Mouse (Mus musculus) c-Kit-negative CD71-positive TER-119-positive erythroid progenitor cells, embryonic 14.5 days (primary cell): ENCODE measurements at regions not wholly inside any gene's neighbourhood (a gene's known extent, or its start where the extent isn't known, plus 50 kb on each side); places are given as distances from the start of the nearest gene placed in this dataset.

Experiments
- DNase-seq: peaks from one replicate; pipeline ENCODE4 v3.0.0-alpha.2; 2013; ENCODE audit warnings: low read depth, low spot score

DNA sequence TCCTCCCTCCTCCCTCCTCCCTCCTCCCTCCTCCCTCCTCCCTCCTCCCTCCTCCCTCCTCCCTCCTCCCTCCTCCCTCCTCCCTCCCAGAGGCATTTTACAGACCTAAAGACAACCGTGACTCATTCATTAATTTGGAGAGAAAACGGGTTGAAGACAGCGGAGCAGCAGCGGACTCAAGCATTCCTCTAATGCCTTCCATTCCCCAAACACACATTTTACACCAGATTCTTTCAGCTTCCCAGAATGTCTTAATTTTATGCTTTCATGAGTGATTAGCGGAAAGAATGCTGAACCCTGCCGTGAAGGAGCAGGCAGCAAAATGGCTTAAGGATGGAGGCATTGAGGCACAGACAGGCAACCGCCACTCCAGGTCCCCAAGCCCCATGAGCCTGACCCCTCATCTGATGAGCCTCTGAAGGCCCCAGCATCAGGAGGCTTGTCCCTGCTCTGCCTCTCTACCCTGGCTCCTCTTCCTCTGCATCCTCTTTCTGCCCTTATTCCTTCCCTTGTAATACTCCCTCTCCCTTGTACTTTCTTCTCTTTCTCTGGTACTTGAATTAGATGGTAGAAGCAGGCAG, 192.5 kb downstream of the Cdc5l start:
- DNase-seq = no peak

DNA sequence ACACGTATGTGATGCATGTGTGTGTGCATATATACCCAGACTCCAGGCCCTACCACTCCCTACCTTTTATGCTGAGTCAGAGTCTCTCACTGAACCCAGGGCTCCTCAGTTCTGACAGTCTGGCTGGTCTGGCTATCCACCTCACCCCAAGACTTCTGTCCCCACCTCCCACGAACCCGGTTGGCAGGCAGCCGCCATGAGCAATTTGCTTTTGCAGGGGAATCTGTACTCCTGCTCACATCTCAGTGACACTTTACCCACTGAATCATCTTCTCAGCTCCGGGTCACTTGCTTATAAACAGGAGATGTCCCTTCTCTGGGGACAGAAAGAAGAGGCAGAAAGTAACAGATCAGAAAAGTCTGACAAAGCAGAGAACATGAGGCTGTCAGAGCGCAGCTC, 193.0 kb downstream of the Cdc5l start:
- DNase-seq = no peak

DNA sequence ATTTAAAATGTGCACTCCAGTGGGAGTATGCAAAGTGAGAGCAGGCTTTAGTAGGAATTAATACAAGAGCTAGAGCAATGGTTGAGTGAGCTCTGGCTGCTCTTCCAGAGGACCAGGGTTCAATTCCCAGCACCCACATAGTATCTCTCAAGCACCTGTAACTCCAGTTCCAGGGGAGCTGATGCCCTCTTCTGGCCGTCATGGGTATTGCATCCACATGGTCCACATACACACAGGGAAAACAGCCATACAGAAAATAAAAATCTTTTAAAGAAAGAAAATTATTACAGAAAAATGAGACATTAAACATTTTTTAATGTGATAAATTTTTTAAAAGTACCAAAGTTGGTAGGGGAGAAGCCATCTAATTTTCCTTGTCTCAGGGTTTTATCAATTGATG, 196.3 kb downstream of the Cdc5l start:
- DNase-seq = no peak

DNA sequence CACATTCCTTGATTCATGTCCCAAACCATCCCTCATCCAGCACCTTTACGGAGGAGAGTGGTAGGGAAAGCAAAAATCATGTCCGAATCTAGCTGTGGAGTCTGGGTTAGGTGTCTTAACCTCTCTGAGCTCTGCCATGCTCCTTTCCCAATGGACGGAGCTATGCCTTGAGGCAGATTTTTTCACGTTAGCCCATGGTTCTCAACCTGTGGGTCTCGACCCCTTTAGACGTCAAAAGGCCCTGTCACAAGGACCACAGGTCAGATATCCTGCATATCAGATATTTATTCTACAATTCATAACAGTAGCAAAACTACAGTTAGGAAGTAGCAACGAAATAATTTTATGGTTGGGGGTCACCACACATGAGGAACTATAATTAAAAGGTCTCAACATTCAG, 198.1 kb downstream of the Cdc5l start:
- no peak for DNase-seq

DNA sequence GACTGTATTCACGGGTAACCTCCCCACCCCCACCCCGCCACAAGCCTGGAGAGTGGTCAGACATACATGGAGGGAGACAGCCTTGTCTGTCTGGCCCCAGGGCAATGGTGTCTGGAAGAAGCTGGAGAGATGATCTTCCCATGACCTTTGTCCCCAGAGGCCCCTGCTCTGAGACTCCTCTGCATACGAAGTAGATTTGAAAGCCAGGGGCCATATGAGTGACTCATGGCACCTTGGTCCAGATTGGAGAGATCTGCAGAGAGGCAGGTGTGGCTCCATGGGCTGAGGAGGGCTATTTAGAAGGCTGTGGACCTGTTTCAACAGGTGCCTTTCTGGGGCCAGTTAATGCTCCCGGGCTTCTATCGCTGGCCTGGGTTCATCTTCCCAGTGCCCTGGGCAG, 200.7 kb downstream of the Cdc5l start:
- no peak for DNase-seq

DNA sequence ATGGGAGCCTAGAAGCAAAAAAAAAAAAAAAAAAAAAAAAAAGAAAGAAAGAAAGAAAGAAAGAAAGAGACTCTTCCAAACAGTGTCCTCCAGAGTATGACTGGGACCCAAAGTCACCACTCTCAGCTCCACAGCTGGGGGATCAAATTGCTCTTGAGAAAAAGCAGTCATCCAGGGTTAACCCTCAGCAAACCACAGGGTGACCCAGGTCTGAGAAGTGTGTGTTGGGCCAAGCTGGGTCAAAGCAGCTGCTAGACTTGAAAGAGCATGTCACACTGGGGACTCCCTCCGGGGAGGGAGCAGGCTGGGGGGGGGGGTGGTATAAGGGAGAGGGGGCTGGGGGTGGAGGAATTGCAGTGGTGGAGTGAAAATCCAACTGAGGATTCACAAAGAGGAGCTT, 206.3 kb downstream of the Cdc5l start:
- DNase-seq = no peak

DNA sequence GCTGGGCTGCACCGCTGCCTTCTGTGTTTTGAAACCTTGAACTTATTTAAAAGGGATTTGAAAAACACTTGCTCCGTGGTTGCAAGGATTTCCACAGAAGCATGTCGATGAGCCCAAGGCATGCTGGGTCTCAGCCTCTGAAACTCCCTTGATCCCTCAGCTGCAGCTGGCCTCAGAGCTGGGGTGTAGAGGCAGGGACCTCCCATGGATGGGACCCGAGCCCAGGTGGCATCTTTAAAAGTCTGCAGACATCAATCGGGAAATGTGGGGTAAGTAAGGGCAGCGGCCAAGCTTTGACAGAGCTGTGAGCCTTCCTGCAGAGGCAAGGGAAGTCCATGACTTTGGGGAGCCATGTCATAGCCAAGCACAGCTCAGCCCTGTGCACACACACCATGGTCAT, 207.1 kb downstream of the Cdc5l start:
- DNase-seq = no peak

DNA sequence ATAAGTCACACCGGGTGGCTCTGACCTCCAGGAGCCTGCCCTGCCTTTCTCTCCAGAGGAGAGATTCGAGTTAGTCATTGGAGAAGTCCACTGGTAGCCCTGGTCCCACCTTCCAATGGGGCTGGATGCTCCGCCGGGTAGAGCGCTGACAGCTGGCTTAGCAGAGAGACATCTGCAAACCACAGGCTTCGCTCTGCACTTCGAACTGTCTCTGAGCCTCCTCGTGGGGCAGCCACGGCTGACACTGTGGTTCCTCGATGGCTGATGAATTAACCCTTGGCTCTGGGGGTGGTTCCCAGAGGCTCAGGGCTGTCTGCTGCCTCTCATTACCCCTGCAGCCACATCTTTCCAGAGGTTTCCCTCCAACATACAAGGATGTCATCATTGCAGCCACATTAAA, 211.9 kb downstream of the Cdc5l start:
- no peak for DNase-seq

DNA sequence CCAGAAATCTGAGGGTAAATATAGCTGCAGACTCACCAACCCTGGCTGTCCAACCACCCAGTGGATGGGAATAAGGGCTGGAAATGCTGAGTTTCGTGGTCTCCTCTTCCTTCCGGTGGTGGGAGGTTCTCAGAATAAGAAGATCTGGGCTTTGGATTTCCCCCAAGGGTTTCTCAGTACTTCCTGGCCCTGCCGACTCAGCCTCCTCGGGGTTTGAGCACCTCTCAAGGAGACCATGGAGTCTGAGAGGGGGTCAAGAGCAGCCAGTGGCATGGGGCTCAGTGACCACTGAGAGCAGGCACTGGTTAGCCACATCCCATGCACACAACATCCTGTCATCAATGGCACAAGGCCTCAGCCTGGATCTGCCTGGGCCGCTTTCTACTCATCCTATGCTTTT, 216.4 kb downstream of the Cdc5l start:
- DNase-seq = no peak

DNA sequence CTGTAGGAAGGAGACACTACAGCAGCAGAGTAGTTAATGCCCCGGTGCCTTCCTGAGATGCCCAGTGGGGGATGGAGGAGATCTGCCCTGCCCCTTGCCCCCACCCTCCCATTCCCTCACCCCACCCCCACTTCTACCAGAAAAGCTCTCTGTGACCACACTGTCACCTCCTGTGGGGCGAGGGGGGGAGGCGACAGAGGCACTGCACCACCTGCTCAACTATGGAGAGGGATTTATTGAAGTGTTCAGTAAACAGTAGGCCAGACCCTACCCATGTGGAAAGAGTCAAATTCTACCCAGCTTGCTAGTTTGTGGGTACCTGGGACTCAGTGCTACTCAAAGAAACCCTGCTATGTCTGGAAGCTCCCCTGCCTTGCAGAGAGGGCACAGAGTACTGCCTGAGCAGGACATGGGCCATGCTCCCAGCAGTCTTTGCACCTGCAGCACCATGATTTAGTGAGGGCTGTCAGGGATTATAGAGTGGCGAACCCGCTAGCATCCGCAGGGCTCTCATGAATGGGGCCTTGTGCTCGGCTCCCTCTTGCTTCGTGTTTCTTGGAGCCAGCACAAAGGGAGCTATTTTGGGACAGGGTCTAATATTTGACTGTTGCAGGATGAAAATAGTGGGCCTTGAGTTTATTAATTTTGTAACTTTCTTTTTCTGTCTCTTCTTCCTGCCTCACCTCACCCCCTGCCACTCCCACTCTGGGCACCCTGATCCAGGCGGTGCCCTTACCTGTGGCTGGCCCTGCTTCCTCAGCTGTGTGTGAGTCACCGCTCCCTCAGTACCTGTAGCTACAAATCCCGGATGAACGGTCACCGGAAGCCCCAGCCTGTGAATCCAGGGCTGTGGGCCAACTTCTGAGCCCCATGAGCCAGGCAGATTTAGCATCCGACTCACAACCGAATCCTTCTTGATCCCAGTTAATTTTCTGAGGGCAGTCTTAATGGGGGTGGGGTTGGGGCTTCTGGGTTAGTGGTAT, 218.2 kb downstream of the Cdc5l start:
- no peak for DNase-seq

DNA sequence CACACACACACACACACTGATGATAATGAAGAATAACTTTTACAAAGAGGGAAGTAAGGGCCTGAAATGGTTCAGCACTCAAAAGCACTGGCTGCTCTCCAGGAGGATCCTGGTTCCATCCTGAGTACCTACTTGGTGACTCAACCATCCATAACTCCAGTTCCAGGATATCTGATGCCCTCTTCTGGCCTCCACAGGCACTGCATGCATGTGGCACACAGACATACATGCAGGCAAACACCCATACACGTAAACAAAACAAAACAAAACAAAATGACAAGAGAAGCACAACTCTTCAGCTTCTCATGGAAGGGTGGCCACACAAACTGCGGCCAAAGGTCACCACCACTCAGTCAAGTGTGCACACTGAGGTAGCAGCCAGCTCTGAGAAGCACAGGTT, 222.6 kb downstream of the Cdc5l start:
- no peak for DNase-seq

DNA sequence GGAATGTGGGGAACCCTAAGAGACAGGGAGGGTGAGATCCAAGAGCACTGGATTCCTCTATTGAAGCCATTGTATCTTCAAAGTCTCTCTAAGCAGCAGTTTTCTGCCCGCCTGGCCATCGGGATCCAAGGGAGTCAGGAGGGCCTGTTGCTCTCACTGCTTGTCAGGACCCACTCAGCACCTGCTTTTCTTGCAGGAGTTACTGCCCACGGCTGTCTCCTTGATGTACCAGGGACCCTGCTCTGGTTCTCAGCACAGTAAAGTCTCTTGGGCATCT, 224.2 kb downstream of the Cdc5l start:
- DNase-seq = no peak

DNA sequence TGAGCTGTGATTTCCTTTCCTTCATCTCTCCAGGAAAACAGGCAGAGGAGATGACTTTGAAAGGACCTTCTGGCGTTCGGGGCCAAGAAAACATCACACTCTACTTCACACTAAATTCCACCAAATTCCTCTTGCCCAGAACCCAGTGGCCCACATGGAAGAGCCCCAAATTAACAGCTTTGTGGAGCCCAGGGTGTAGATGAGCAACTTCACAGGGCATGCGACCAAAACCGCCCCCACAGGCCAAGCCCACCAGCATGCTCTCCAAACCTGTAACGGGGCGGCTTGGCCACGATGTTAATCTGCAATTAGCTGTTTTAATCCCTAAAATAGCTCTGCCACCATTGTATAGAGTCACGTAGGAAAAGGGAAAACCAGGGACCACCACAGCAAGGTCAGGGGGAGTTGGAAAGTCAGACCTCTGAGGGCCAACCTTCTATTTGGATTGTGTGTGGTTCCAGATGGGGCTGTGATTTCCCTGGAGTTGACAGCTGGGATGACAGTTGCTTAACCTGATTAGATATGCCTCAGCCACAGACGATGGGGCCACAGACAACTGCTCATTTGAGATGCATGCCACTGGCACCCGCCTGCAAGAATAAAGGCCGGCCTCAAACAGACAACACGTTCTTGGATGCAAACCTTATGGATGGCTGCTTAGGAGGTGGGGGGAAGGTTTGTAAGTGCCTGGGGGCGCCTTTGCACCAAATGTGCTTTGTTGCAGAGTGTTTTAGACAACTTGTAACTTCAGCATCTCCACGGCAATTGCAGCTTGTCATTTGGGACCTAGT, 224.7 kb downstream of the Cdc5l start:
- DNase-seq = no peak

DNA sequence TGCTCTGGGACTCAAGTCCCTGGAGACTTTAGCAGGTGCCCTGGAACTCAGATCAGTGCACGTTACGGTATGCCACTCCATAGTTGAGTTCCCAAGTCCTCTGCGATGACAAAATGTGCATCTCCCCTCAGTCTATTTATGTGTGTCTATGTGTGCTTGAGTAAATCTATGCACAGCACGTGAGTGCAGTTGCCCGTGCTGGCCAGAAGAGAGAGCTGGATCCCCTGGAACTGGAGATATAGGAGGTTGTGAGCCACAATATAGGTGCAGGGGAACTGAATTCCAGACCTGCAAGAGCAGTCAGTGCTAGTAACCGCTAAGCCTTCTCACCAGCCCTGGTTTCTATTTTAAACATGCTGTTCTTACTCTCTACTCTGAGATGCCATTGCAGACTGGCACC, 237.8 kb downstream of the Cdc5l start:
- no peak for DNase-seq

DNA sequence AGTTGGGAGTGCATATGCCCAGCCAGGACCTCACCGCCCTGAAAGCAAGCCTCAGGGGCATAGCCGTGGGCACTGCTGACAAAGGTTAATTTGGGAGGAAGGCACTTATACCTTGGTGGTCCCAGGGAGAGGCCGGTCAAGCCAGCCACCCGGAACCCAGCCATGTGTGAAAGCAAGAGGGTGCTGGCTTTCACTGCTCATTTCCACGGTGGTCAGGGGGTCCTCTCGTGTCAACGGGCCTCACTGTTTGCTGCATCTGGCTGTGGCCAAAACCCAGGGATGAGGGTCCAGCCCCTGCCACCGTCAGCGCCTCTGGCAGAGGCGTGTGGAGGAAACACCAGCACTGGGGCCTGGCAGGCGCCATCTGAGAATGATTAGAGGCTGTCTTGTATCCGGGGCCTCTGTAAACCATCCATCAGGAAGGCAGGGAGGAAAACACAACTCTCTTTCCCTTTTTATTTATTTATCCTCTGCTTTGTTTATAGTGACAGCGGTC, 238.7 kb downstream of the Cdc5l start:
- no peak for DNase-seq

DNA sequence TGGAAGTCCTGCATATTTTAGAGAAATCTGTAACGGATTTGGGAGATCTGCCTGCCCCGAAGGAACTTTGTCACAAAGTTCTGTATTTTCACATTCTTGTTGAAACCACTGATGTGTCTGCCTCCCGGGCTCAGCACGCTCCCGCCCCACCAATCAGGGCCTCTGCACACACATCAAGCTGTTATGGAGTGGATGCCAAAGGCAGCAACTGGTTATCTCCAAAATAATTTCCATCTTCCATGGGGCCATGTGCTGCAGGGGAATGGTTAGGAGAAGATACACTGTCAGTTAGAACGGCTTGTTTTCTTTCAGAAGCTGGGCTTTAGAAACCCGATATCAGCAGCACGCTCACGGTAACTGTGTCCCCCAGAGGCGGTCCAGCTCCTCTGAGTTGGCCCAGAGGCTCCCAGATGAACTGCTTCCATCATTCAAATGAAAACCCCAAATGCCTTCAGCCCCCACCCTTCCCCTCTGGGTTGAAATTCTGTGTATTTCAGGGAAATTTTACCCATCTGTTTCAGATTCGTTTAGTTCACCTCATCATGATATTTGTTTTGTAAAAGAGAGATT, 240.0 kb downstream of the Cdc5l start:
- no peak for DNase-seq

DNA sequence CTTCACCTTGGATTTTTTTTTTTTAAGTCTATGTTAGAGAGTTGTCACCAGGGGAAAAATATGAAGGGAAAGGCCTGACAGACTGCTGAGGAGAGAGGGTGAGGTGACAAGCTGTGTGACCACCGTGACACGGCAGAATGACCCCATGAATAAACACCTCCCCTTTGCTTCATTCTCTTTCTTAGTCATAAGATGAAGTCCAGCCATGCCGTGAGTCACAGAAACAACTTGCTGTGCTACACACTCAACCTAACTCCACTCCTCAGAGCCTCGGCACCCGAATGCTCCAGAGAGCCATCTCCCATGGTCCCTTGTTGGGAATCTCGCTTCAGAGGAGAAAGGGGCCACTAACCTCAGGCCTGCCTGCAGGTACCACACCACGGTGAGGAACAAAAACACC, 246.1 kb downstream of the Cdc5l start:
- no peak for DNase-seq

DNA sequence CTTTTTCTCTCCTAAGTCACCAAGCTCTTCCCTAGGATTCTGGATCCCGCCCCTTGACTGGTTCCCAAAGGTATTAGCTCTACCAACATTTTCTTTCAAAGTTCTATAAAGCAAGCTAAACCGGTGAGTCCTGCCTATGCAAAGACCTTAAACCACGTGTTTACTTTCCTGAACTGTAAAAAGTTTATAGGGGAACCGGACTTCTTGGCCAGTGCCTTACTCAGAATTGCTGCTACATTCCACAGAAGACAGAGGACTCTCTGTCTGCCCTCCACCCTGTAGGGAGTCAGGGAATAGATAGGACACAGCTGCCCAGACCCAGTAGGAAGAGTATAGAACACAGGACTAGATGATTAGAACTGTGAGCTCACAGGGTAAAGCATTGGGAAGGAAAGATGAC, 257.2 kb downstream of the Cdc5l start:
- DNase-seq = no peak

DNA sequence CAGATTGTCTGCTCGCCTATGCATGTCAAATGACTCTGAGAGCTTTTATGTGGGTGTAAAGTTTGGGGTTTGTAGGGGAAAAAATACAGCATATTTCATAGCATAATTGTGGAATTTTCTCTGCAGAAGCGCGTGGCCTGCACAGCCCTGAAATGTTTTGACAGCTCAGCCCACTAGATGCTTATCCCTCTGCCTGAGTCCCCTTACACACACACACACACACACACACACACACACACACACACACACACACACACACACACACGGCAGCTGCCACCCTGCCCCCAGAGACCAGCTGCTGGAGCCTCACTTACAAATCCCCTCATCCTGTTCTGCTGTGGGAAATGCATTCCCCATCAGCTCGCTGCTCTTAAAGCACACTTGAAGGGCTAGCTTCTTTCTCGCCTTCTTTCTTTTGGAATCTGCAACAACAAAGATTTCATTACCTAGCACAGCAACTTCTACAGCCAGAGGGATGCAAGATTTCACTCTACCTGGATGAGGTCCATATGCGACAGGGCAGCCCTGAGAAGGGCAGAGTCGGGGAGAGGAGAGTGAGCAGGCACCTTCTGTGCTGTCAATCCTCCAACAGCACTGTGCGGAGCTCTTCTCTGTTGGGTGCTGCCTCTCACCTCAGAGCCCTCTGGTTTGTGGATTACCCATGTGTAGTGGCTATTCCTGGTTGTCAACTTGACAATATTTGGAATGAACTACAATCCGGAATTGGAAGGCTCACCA, 264.1 kb downstream of the Cdc5l start:
- DNase-seq = no peak
